In genomic region chr13:21171600-21172150, GRCm38 (mm10) we compare ENCODE assay signal across 8 mouse cellular contexts. TPM values are rescaled to one million over a fixed set of nuclear protein-coding genes. Genes with fewer than 3 reads are reported as not detected.
DNase-seq lines count a peak whose midpoint lies in the region; ATAC-seq and TF ChIP-seq lines count a peak whose summit lies in the region.

No protein-coding gene starts in this region.

- H3K9ac ChIP-seq in heart, adult 2 months (ENCODE audit: low read depth, low read length): no peak overlapping the region
- peak overlapping the region; percentile 73; the same call in 1 of the 2 replicates for H3K9ac ChIP-seq in ES-Bruce4 (ENCODE audit: low read depth, poor library complexity, severe bottlenecking)
- no peak overlapping the region for H3K9ac ChIP-seq in liver, postnatal 0 days (replicated peaks)
- H3K9ac ChIP-seq in stomach, embryonic 15.5 days: no peak overlapping the region

- intact Hi-C loops in heart, adult 2 months (cut with DNase I): loop anchor here (2.0 to 10.0 kb wide), 7 partner anchors 29 to 1077 kb away; partner anchors contain the start of genes Elmo1 and Zscan26
- intact Hi-C loops in heart, postnatal 36 days (cut with DNase I): loop anchor here (5.0 kb wide), 1 partner anchor 106 kb away; no protein-coding TSS in a partner anchor

- no peaks in the 10 kb centered on the region for H3K27me3 ChIP-seq in heart, adult 2 months (ENCODE audit: control insufficient read depth, insufficient read depth, low read length)
- no peaks in the 10 kb centered on the region for H3K27me3 ChIP-seq in ES-Bruce4 (ENCODE audit: control insufficient read depth, insufficient read depth, low read length, poor library complexity, severe bottlenecking)
- H3K27me3 ChIP-seq in hindbrain, embryonic 10.5 days (ENCODE audit: insufficient read depth, poor library complexity, severe bottlenecking): no peaks in the 10 kb centered on the region
- H3K27me3 ChIP-seq in liver, postnatal 0 days (ENCODE audit: insufficient read depth, low read length): no peaks in the 10 kb centered on the region
- H3K27me3 ChIP-seq in stomach, embryonic 15.5 days (replicated peaks): no peaks in the 10 kb centered on the region

- peak overlapping the region; percentile 43 for H3K4me3 ChIP-seq in heart, adult 2 months
- peak overlapping the region; percentile 65 for H3K4me3 ChIP-seq in ES-Bruce4 (ENCODE audit: low read depth, low read length)
- peak overlapping the region; percentile 61 for H3K4me3 ChIP-seq in hindbrain, embryonic 10.5 days
- peak overlapping the region; percentile 50 for H3K4me3 ChIP-seq in liver, postnatal 0 days (ENCODE audit: low read depth, low read length)
- peak overlapping the region; percentile 43 for H3K4me3 ChIP-seq in stomach, embryonic 15.5 days (replicated peaks)

- 3% methylated on average over 12 of the region's 12 CpGs for WGBS in heart, adult 2 months
- WGBS in hindbrain, embryonic 10.5 days: under 1% methylated on average over 12 of the region's 12 CpGs
- whole genome bisulfite sequencing in liver, postnatal 0 days (ENCODE audit: insufficient replicate concordance): under 1% methylated on average over 12 of the region's 12 CpGs
- under 1% methylated on average over 12 of the region's 12 CpGs for WGBS in stomach, embryonic 15.5 days

- peak; percentile 34 for TF ChIP-seq CTCF in heart, adult 2 months (IDR thresholded peaks at IDR 0.05)
- no peak for TF ChIP-seq CTCF in ES-Bruce4 (IDR thresholded peaks at IDR 0.05; ENCODE audit: low read depth, low read length)
- TF ChIP-seq CTCF in liver, postnatal 0 days (IDR thresholded peaks at IDR 0.05; ENCODE audit: low read depth): peak; percentile 49

- TF ChIP-seq EP300 in heart, adult 2 months (IDR thresholded peaks at IDR 0.05; ENCODE audit: insufficient read depth, low read depth, low read length): no peak
- TF ChIP-seq EP300 in ES-Bruce4 (IDR thresholded peaks at IDR 0.05; ENCODE audit: insufficient read depth, low read depth, low read length): no peak
- no peak for TF ChIP-seq EP300 in liver, postnatal 0 days (IDR thresholded peaks at IDR 0.05; ENCODE audit: low read depth)

- no peak overlapping the region for H3K27ac ChIP-seq in heart, adult 2 months
- H3K27ac ChIP-seq in ES-Bruce4 (ENCODE audit: insufficient read depth, low read length): no peak overlapping the region
- H3K27ac ChIP-seq in hindbrain, embryonic 10.5 days: peak overlapping the region; percentile 42; the same call in 1 of the 2 replicates
- no peak overlapping the region for H3K27ac ChIP-seq in liver, postnatal 0 days (ENCODE audit: low read depth)
- 0 out of 2 replicates have a peak overlapping the region, but pooled peaks have one; percentile 6 for H3K27ac ChIP-seq in stomach, embryonic 15.5 days

- no peak for TF ChIP-seq POLR2A in heart, adult 2 months (IDR thresholded peaks at IDR 0.05; ENCODE audit: insufficient read depth, low read depth, low read length)
- TF ChIP-seq POLR2A in ES-Bruce4 (IDR thresholded peaks at IDR 0.05; ENCODE audit: insufficient read depth, low read length): no peak

- no peaks in the 10 kb centered on the region for H3K9me3 ChIP-seq in ES-Bruce4 (replicated peaks; ENCODE audit: control insufficient read depth, insufficient read depth, low read length, poor library complexity, severe bottlenecking)
- H3K9me3 ChIP-seq in hindbrain, embryonic 10.5 days: no peaks in the 10 kb centered on the region
- H3K9me3 ChIP-seq in liver, postnatal 0 days (ENCODE audit: low read length): no peaks in the 10 kb centered on the region
- H3K9me3 ChIP-seq in stomach, embryonic 15.5 days: no peaks in the 10 kb centered on the region

- no peaks in the 10 kb centered on the region; the same call in 1 of the 2 replicates for H3K4me1 ChIP-seq in heart, adult 2 months (ENCODE audit: control insufficient read depth, insufficient read depth, low read length)
- no peaks in the 10 kb centered on the region for H3K4me1 ChIP-seq in ES-Bruce4 (ENCODE audit: control insufficient read depth, insufficient read depth, low read length)
- H3K4me1 ChIP-seq in hindbrain, embryonic 10.5 days (replicated peaks): peaks cover 31% of the 10 kb centered on the region
- H3K4me1 ChIP-seq in liver, postnatal 0 days (ENCODE audit: insufficient read depth): peaks cover 7% of the 10 kb centered on the region
- 0 out of 2 replicates have a peak, but pooled peaks cover 2% of the 10 kb centered on the region for H3K4me1 ChIP-seq in stomach, embryonic 15.5 days

- H3K36me3 ChIP-seq in heart, adult 2 months (ENCODE audit: control insufficient read depth, insufficient read depth, low read length): no peaks in the 10 kb centered on the region
- H3K36me3 ChIP-seq in ES-Bruce4 (ENCODE audit: control insufficient read depth, insufficient read depth, low read length, poor library complexity, severe bottlenecking): no peaks in the 10 kb centered on the region
- no peaks in the 10 kb centered on the region for H3K36me3 ChIP-seq in hindbrain, embryonic 10.5 days
- H3K36me3 ChIP-seq in liver, postnatal 0 days (replicated peaks; ENCODE audit: insufficient read depth, low read length): no peaks in the 10 kb centered on the region
- H3K36me3 ChIP-seq in stomach, embryonic 15.5 days: no peaks in the 10 kb centered on the region

- peak in 1 of 2 experiments; percentile 26 for DNase-seq in heart, adult 2 months
- no peak for DNase-seq in heart, postnatal 36 days
- peak; percentile 12 to 28 for DNase-seq in cerebellum, postnatal 36 days
- DNase-seq in hindbrain, embryonic 10.5 days (ENCODE audit: low spot score): peak; percentile 61
- DNase-seq in liver, postnatal 0 days: peak; percentile 30

- peak overlapping the region; percentile 82 for H3K4me2 ChIP-seq in liver, postnatal 0 days (ENCODE audit: low read depth, low read length)
- H3K4me2 ChIP-seq in stomach, embryonic 15.5 days: peak overlapping the region; percentile 67

- H3K79me2 ChIP-seq in heart, adult 2 months (replicated peaks; ENCODE audit: control insufficient read depth, insufficient read depth, low read length): no peaks in the 10 kb centered on the region

- no peak for ATAC-seq in liver, postnatal 0 days
- no peak for ATAC-seq in stomach, embryonic 15.5 days (ENCODE audit: insufficient read depth, low FRiP score, low read depth)
- ATAC-seq in inflammation-experienced regulatory T-cells, adult 6 months: no peak

RNA-seq across cellular contexts. Expression of gene Trim27, which starts 7.6 kb away (rescaled TPM):
- total RNA-seq in heart, adult 2 months (2021): 10 to 100 TPM; 18.8 to 19.8 TPM
- 13.5 and 17.2 TPM in 2 replicates for polyA plus RNA-seq in heart, adult 2 months (2012; rRNA removed)
- 10 to 100 TPM; 19.7 to 20.0 TPM for total RNA-seq in heart, postnatal 36 days (2021)
- polyA plus RNA-seq in ES-Bruce4 (2011; ENCODE audit: insufficient read depth, insufficient read length, low read depth, missing spikeins): 117 and 128 TPM in 2 replicates
- polyA plus RNA-seq in hindbrain, embryonic 10.5 days (2016; fragmentation: Nextera tagmentation; extraction: Ambion mirVana): 157 and 163 TPM in 2 replicates
- 36.5 and 36.7 TPM in 2 replicates for polyA plus RNA-seq in liver, postnatal 0 days (2015; fragmentation: Nextera tagmentation; extraction: Ambion mirVana)
- polyA plus RNA-seq in stomach, embryonic 15.5 days (2015; fragmentation: Nextera tagmentation; extraction: Ambion mirVana): 132 and 143 TPM in 2 replicates
- 10 to 100 TPM; 16.0 to 17.3 (median 16.3) TPM for polyA plus RNA-seq in inflammation-experienced regulatory T-cells, adult 6 months (2017; shearing (Covaris generic))

RNA-seq across cellular contexts. Expression of gene Olfr1368, which starts 26.0 kb away (rescaled TPM):
- total RNA-seq in heart, adult 2 months (2021): not detected
- not detected in 2 replicates for polyA plus RNA-seq in heart, adult 2 months (2012; rRNA removed)
- not detected for total RNA-seq in heart, postnatal 36 days (2021)
- not detected in 2 replicates for polyA plus RNA-seq in ES-Bruce4 (2011; ENCODE audit: insufficient read depth, insufficient read length, low read depth, missing spikeins)
- polyA plus RNA-seq in hindbrain, embryonic 10.5 days (2016; fragmentation: Nextera tagmentation; extraction: Ambion mirVana): not detected in 2 replicates
- not detected in 2 replicates for polyA plus RNA-seq in liver, postnatal 0 days (2015; fragmentation: Nextera tagmentation; extraction: Ambion mirVana)
- not detected in 2 replicates for polyA plus RNA-seq in stomach, embryonic 15.5 days (2015; fragmentation: Nextera tagmentation; extraction: Ambion mirVana)
- polyA plus RNA-seq in inflammation-experienced regulatory T-cells, adult 6 months (2017; shearing (Covaris generic)): not detected

RNA-seq across cellular contexts. Expression of gene Olfr263, which starts 42.2 kb away (rescaled TPM):
- total RNA-seq in heart, adult 2 months (2021): not detected
- polyA plus RNA-seq in heart, adult 2 months (2012; rRNA removed): not detected in 2 replicates
- total RNA-seq in heart, postnatal 36 days (2021): not detected
- not detected in 2 replicates for polyA plus RNA-seq in ES-Bruce4 (2011; ENCODE audit: insufficient read depth, insufficient read length, low read depth, missing spikeins)
- not detected in 2 replicates for polyA plus RNA-seq in hindbrain, embryonic 10.5 days (2016; fragmentation: Nextera tagmentation; extraction: Ambion mirVana)
- polyA plus RNA-seq in liver, postnatal 0 days (2015; fragmentation: Nextera tagmentation; extraction: Ambion mirVana): not detected in 2 replicates
- not detected in 2 replicates for polyA plus RNA-seq in stomach, embryonic 15.5 days (2015; fragmentation: Nextera tagmentation; extraction: Ambion mirVana)
- polyA plus RNA-seq in inflammation-experienced regulatory T-cells, adult 6 months (2017; shearing (Covaris generic)): not detected

Comparison
In these comparisons a context has a peak if more than half of its experiments do, and no peak if none do; other contexts are left out.
1. DNase-seq: peak in cerebellum, postnatal 36 days (2 of 2), hindbrain, embryonic 10.5 days (single experiment) and liver, postnatal 0 days (single experiment); none in heart, postnatal 36 days (0 of 2).
2. H3K27ac ChIP-seq: peak in hindbrain, embryonic 10.5 days (single experiment) and stomach, embryonic 15.5 days (single experiment); none in heart, adult 2 months (single experiment), ES-Bruce4 (single experiment) and liver, postnatal 0 days (single experiment).
3. Peak in every context shown above with its lines, with median percentiles within 50 percentile points of each other: H3K4me3 ChIP-seq.